Mouse (Mus musculus) heart, embryonic 10.5 days (tissue): ENCODE results near the gene Pabpn1l. TPM values are rescaled to one million over a fixed set of nuclear protein-coding genes. Genes with fewer than 3 reads are reported as not detected.

ENCODE experiments used
- DNase-seq: peaks from one replicate; pipeline ENCODE4 v3.0.0-alpha.2; 2017; ENCODE audit warnings: low spot score
- H3K27ac ChIP-seq: fragments of 300-500 bp; sonication (generic); 2 replicates; pipeline ENCODE4 v1.5.1; 2016; ENCODE audit warnings: mild to moderate bottlenecking
- H3K27me3 ChIP-seq: fragments of 300-500 bp; sonication (generic); 2 replicates; pipeline ENCODE4 v1.6.1; 2016; ENCODE audit warnings: mild to moderate bottlenecking; ENCODE audit not compliant: poor library complexity, insufficient read depth, severe bottlenecking
- H3K36me3 ChIP-seq: fragments of 300-500 bp; sonication (generic); 2 replicates; pipeline ENCODE4 v1.6.1; 2016; ENCODE audit warnings: mild to moderate bottlenecking, moderate library complexity
- H3K4me1 ChIP-seq: fragments of 300-500 bp; sonication (generic); 2 replicates; pipeline ENCODE4 v1.6.1; 2016; ENCODE audit warnings: mild to moderate bottlenecking
- H3K4me3 ChIP-seq: fragments of 300-500 bp; sonication (generic); 2 replicates; pipeline ENCODE4 v1.5.1; 2016; ENCODE audit warnings: mild to moderate bottlenecking, moderate library complexity
- H3K9me3 ChIP-seq: fragments of 300-500 bp; sonication (generic); 2 replicates; pipeline ENCODE4 v1.6.1; 2016; ENCODE audit warnings: mild to moderate bottlenecking, moderate library complexity
- WGBS: fragments of 180-500 bp; shearing (Covaris S2); methylation state at CpG from one replicate; pipeline ENCODE4 v1.1.7; 2016; 5-methylcytosine and 5-hydroxymethylcytosine counted together
- polyA plus RNA-seq: library from polyadenylated mRNA; unstranded; fragments of >200 nt; fragmentation: Nextera tagmentation; extraction: Ambion mirVana; gene quantifications from 2 replicates; pipeline ENCODE4 v1.2.1, GENCODE M21; 2016

Gene Pabpn1l
- polyA plus RNA-seq: 0.19 TPM in 1 of 2 replicates, not detected in the other

GRCm38 (mm10) chr8:122622727-122623126, at the start of gene Pabpn1l:
TSS of gene Pabpn1l (minus strand) at chr8:122622739.
- H3K4me1 ChIP-seq: peaks cover 36% of the 10 kb centered on the region
- H3K9me3 ChIP-seq: no peaks in the 10 kb centered on the region
- H3K36me3 ChIP-seq: no peaks in the 10 kb centered on the region
- WGBS: 66% methylated on average over 6 of the region's 6 CpGs
- no peak within 1 kb of the TSS for H3K4me3 ChIP-seq
- 0 out of 2 replicates have a peak within 1 kb of the TSS, but pooled peaks have one; percentile 26 for H3K27ac ChIP-seq
- no peak for DNase-seq
- H3K27me3 ChIP-seq: peaks cover 25% of the 10 kb centered on the region; the same call in 1 of the 2 replicates

GRCm38 (mm10) chr8:122671894-122672293, 49.4 kb upstream of the Pabpn1l start:
- Histone ChIP-seq H3K4me1 (peaks cover 52% of the 10 kb centered on the region), H3K27ac (no peak overlapping the region), H3K36me3 (peaks cover 13% of the 10 kb centered on the region; the same call in 1 of the 2 replicates), H3K9me3 (no peaks in the 10 kb centered on the region), H3K4me3 (no peak overlapping the region), H3K27me3 (peaks cover 74% of the 10 kb centered on the region)
- no peak for DNase-seq
- WGBS: 69% methylated on average over 6 of the region's 6 CpGs

- Histone ChIP-seq H3K27me3 (peaks cover 62% of the 10 kb centered on the region), H3K9me3 (no peaks in the 10 kb centered on the region), H3K4me1 (peaks cover 60% of the 10 kb centered on the region), H3K4me3 (no peak overlapping the region), H3K36me3 (peaks cover 13% of the 10 kb centered on the region; the same call in 1 of the 2 replicates), H3K27ac (no peak overlapping the region)
- WGBS: 66% methylated on average over 3 of the region's 3 CpGs
- DNase-seq: no peak
Observed at GRCm38 (mm10) chr8:122670718-122671117, 48.2 kb upstream of the Pabpn1l start.

- Histone ChIP-seq H3K4me1 (peaks cover 62% of the 10 kb centered on the region), H3K9me3 (no peaks in the 10 kb centered on the region), H3K27ac (peak overlapping the region; percentile 6; the same call in 1 of the 2 replicates), H3K36me3 (peaks cover 13% of the 10 kb centered on the region; the same call in 1 of the 2 replicates), H3K27me3 (peaks cover 55% of the 10 kb centered on the region), H3K4me3 (no peak overlapping the region)
- WGBS: 28% methylated on average over 11 of the region's 11 CpGs
- DNase-seq: no peak
Observed at GRCm38 (mm10) chr8:122670001-122670400, 47.5 kb upstream of the Pabpn1l start.

- DNase-seq: no peak
- H3K27me3 ChIP-seq: peaks cover 50% of the 10 kb centered on the region
- H3K4me3 ChIP-seq: no peak overlapping the region
- 24% methylated on average over 5 of the region's 5 CpGs for WGBS
- no peak overlapping the region for H3K27ac ChIP-seq
- peaks cover 13% of the 10 kb centered on the region; the same call in 1 of the 2 replicates for H3K36me3 ChIP-seq
- H3K4me1 ChIP-seq: peaks cover 64% of the 10 kb centered on the region
- no peaks in the 10 kb centered on the region for H3K9me3 ChIP-seq
Observed at GRCm38 (mm10) chr8:122669370-122669769, 46.8 kb upstream of the Pabpn1l start.

GRCm38 (mm10) chr8:122667854-122668253, 45.3 kb upstream of the Pabpn1l start:
- peaks cover 37% of the 10 kb centered on the region for H3K27me3 ChIP-seq
- H3K4me1 ChIP-seq: peaks cover 77% of the 10 kb centered on the region
- DNase-seq: no peak
- peak overlapping the region; percentile 19; the same call in 1 of the 2 replicates for H3K27ac ChIP-seq
- H3K36me3 ChIP-seq: 0 out of 2 replicates have a peak, but pooled peaks cover 3% of the 10 kb centered on the region
- no peaks in the 10 kb centered on the region for H3K9me3 ChIP-seq
- 65% methylated on average over 11 of the region's 11 CpGs for WGBS
- no peak overlapping the region for H3K4me3 ChIP-seq

GRCm38 (mm10) chr8:122666827-122667226, 44.3 kb upstream of the Pabpn1l start:
- Histone ChIP-seq H3K9me3 (no peaks in the 10 kb centered on the region), H3K36me3 (no peaks in the 10 kb centered on the region), H3K4me1 (peaks cover 84% of the 10 kb centered on the region), H3K27me3 (peaks cover 27% of the 10 kb centered on the region), H3K4me3 (no peak overlapping the region), H3K27ac (peak overlapping the region; percentile 37)
- WGBS: 43% methylated on average over 12 of the region's 12 CpGs
- no peak for DNase-seq

- 25% methylated on average over 9 of the region's 9 CpGs for WGBS
- no peak overlapping the region for H3K4me3 ChIP-seq
- no peak for DNase-seq
- no peaks in the 10 kb centered on the region for H3K36me3 ChIP-seq
- peak overlapping the region; percentile 37; the same call in 1 of the 2 replicates for H3K27ac ChIP-seq
- H3K9me3 ChIP-seq: no peaks in the 10 kb centered on the region
- peaks cover 22% of the 10 kb centered on the region for H3K27me3 ChIP-seq
- H3K4me1 ChIP-seq: peaks cover 89% of the 10 kb centered on the region
Observed at GRCm38 (mm10) chr8:122666338-122666764, 43.8 kb upstream of the Pabpn1l start.

- Histone ChIP-seq H3K9me3 (no peaks in the 10 kb centered on the region), H3K4me3 (no peak overlapping the region), H3K4me1 (peaks cover 93% of the 10 kb centered on the region), H3K36me3 (no peaks in the 10 kb centered on the region), H3K27me3 (peaks cover 16% of the 10 kb centered on the region), H3K27ac (0 out of 2 replicates have a peak overlapping the region, but pooled peaks have one; percentile 32)
- DNase-seq: no peak
- 65% methylated on average over 12 of the region's 14 CpGs for WGBS
Observed at GRCm38 (mm10) chr8:122665667-122666316, 43.3 kb upstream of the Pabpn1l start.

GRCm38 (mm10) chr8:122665221-122665620, 42.7 kb upstream of the Pabpn1l start:
- 51% methylated on average over 8 of the region's 8 CpGs for WGBS
- Histone ChIP-seq H3K4me1 (peaks cover 88% of the 10 kb centered on the region), H3K27ac (0 out of 2 replicates have a peak overlapping the region, but pooled peaks have one; percentile 17), H3K9me3 (no peaks in the 10 kb centered on the region), H3K36me3 (no peaks in the 10 kb centered on the region), H3K27me3 (peaks cover 11% of the 10 kb centered on the region), H3K4me3 (no peak overlapping the region)
- DNase-seq: no peak

- Histone ChIP-seq H3K4me3 (no peak overlapping the region), H3K27ac (0 out of 2 replicates have a peak overlapping the region, but pooled peaks have one; percentile 49), H3K36me3 (no peaks in the 10 kb centered on the region), H3K27me3 (0 out of 2 replicates have a peak, but pooled peaks cover 8% of the 10 kb centered on the region), H3K9me3 (no peaks in the 10 kb centered on the region), H3K4me1 (peaks cover 80% of the 10 kb centered on the region)
- no peak for DNase-seq
- 63% methylated on average over 5 of the region's 5 CpGs for WGBS
Observed at GRCm38 (mm10) chr8:122663670-122664069, 41.1 kb upstream of the Pabpn1l start.

GRCm38 (mm10) chr8:122663106-122663505, 40.6 kb upstream of the Pabpn1l start:
- 0 out of 2 replicates have a peak, but pooled peaks cover 8% of the 10 kb centered on the region for H3K27me3 ChIP-seq
- WGBS: 77% methylated on average over 3 of the region's 3 CpGs
- no peaks in the 10 kb centered on the region for H3K36me3 ChIP-seq
- H3K9me3 ChIP-seq: no peaks in the 10 kb centered on the region
- DNase-seq: no peak
- H3K4me3 ChIP-seq: no peak overlapping the region
- peaks cover 82% of the 10 kb centered on the region for H3K4me1 ChIP-seq
- 0 out of 2 replicates have a peak overlapping the region, but pooled peaks have one; percentile 49 for H3K27ac ChIP-seq

- no peaks in the 10 kb centered on the region for H3K27me3 ChIP-seq
- no peak for DNase-seq
- H3K4me1 ChIP-seq: peaks cover 80% of the 10 kb centered on the region
- H3K27ac ChIP-seq: no peak overlapping the region
- H3K36me3 ChIP-seq: no peaks in the 10 kb centered on the region
- no peaks in the 10 kb centered on the region for H3K9me3 ChIP-seq
- no peak overlapping the region for H3K4me3 ChIP-seq
- 76% methylated on average over 2 of the region's 2 CpGs for WGBS
Observed at GRCm38 (mm10) chr8:122661894-122662293, 39.4 kb upstream of the Pabpn1l start.
